Mouse (Mus musculus) kidney, postnatal 25 days (tissue): ENCODE results near the gene Plxna2.

Experiments used
- DNase-seq, 2 experiments: peaks; one replicate each; pipeline ENCODE4 v3.0.0; 2021; ENCODE audit warnings: mixed read lengths in 2 of 2

The Plxna2 gene

DNA sequence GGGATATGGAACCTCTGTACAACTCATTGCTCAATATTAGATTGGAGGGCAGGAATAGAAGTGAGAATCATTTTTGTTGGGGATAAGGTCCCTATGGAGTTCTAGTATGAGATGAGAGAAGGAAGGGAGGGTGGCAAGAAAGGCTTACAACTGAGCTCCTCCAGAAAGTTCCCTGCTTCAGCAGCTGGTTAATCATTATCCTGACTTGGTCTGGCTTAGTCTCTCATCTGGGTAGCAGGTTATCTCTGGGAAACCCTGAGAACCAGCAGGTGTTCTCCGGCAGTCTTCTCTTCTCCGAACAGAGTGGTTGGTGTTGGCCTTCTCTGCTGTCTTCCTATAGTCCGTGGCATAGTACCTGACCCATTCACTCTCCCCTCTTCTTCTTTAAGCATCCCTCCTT lies 5.6 kb downstream of the Plxna2 start:
- DNase-seq = peak in 1 of 2 experiments; percentile 47

GRCm38 (mm10) chr1:194624411-194624810 lies 6.4 kb downstream of the Plxna2 start:
- DNase-seq = peak in 1 of 2 experiments; percentile 27

- DNase-seq = peak; percentile 48 to 50
These were observed 7.0 kb downstream of the Plxna2 start for GRCm38 (mm10) chr1:194624973-194625372.

- DNase-seq = peak; percentile 44 to 46
These were observed 8.1 kb downstream of the Plxna2 start for GRCm38 (mm10) chr1:194626109-194626508.

- DNase-seq = no peak
These were observed 9.3 kb downstream of the Plxna2 start for GRCm38 (mm10) chr1:194627286-194627685.

DNA sequence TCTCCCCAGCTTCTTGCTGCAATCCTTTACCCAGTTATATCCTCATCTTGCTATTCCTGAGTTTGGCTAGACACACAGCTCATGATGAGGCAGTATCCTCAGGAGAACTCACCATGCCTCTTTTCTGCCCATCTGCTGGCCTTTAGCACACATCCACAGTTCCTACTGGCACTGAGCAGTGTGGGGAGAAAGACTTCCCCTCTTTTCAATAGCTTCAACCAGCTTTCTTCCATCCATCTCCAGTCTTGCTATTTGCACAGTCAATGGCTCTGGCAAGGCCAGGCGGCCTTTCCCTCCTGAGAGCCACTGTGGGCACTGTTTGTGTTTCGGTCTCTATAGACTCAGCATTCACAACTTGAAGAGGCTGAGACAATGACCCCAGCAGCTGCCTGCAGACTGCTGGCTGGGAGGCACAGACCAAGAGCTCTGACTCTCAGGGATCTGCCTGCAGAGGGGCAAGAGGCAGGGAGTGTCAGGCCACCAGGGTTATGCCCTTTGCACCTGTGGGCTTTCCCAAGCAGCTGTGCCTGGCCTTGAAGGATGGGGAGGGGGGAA lies 11.2 kb downstream of the Plxna2 start:
- no peak for DNase-seq

GRCm38 (mm10) chr1:194630498-194631056 lies 12.6 kb downstream of the Plxna2 start:
- no peak for DNase-seq

DNA sequence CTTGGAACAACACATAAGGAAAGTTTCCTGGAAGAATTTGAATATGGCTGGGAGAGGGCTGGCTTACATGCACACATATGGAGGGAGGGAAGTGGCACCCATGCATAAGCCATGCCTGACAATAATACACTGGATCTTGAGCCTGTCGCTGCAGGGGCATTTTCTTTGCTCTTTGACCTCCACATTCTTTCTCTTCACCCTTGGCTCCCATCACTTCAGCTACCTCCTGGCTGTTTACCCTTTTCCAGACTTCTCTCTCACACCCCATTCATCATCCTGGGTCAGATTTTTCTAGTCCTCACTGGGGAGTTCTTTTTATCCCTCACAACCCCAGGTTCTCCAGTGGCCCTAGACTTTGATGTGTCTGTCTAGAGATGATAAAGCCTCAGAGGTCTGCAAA lies 13.6 kb downstream of the Plxna2 start:
- DNase-seq = no peak

GRCm38 (mm10) chr1:194632029-194632428 lies 14.0 kb downstream of the Plxna2 start:
- DNase-seq = no peak

- DNase-seq = peak in 1 of 2 experiments; percentile 33
These were observed 17.4 kb downstream of the Plxna2 start for GRCm38 (mm10) chr1:194635411-194635810.

GRCm38 (mm10) chr1:194635942-194636341 lies 17.9 kb downstream of the Plxna2 start:
- peak in 1 of 2 experiments; percentile 14 for DNase-seq

- no peak for DNase-seq
These were observed 19.6 kb downstream of the Plxna2 start for GRCm38 (mm10) chr1:194637391-194638304.

GRCm38 (mm10) chr1:194641601-194642301 lies 23.7 kb downstream of the Plxna2 start:
- DNase-seq = peak; percentile 53 to 80

DNA sequence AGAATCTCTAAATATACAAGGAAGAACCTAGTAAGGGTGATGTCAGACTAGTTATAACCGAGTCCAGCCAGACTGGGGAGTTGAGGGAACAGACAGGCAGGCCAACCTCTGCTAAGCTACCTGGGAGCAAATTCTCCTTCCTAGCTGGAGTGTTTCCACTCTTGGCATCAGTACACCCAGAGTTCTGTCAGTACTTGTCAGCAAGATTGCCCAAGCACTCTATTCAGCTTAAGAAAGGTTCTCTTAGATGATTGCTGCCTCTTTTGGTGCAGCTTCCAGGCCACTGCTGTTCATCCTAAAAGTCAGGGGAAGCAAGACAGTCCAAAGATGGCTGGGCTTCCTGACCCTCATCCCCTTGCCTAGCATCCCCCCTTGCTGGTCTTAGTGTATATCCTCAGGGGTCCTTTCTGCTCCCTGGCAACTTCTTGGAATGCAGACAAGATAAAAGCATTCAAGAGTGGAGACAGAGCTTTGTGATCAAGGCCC lies 24.3 kb downstream of the Plxna2 start:
- no peak for DNase-seq

DNA sequence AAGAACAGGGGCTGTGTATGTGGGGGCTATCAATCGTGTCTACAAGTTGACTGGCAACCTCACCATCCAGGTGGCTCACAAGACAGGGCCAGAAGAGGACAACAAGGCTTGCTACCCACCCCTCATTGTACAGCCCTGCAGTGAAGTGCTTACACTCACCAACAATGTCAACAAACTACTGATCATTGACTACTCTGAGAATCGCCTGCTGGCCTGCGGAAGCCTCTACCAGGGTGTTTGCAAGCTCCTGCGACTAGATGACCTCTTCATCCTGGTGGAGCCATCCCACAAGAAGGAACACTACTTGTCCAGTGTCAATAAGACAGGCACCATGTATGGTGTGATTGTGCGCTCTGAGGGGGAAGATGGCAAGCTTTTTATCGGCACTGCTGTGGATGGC lies 25.9 kb downstream of the Plxna2 start:
- DNase-seq = no peak

DNA sequence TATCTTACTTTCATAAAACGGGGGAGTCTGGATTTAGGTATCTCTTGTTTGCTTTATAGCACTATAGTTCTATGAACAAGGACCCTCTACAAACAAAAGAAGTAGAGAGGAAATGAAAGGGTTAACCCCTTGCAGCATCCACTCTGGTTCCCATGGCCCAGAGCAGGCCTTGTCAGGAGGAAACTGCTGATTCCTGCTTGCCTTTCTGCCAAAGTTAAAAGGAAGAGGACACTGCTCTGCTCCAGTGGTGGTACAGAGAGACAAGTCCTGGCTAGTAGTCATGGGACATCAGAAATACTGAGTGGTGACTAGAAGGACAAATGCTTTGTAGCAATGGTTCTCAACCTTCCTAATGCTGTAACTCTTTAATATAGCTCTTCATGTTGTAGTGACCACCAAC lies 27.9 kb downstream of the Plxna2 start:
- DNase-seq = no peak

- DNase-seq = no peak
These were observed 32.1 kb downstream of the Plxna2 start for GRCm38 (mm10) chr1:194650076-194650475.

DNA sequence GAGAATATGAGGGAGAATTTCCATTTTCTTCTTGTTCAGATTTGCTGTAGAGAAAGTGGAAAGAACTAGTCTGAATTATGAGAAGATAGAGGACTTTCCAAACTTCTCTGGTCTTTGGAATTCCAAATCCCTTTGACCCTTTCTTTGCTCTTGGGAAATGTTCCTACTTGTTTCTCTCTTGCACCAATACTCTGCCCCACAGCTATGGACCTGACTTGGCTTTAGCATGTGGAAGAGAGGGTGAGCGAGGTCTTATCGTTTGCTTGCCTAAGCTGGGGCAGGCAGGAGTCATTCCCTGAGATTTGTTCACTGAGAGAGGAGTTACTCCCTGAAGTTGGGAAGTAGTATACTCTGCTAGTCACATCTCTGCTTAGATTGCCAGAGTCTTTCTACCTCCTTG lies 32.5 kb downstream of the Plxna2 start:
- no peak for DNase-seq

DNA sequence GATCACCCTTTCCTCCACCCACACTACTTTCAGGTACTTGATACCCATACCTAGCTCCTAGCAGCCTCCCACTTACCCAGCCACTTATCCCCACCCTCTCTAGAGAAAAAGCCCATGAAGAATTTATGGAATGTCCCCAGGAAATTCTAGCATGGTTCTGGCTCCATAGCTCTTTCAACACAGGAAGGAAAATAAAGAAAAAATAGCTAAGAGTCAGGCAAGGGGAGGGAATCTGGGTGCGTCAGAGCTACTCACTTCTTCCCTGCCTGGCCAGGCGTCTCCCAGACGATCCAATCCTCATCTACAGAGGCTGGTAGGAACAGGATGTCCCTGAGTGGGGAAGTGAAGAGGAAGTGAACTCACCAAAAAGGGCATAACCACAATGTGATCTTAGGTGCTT lies 34.0 kb downstream of the Plxna2 start:
- peak; percentile 42 to 83 for DNase-seq

GRCm38 (mm10) chr1:194658459-194659160 lies 40.6 kb downstream of the Plxna2 start:
- DNase-seq = peak; percentile 63 to 72

DNA sequence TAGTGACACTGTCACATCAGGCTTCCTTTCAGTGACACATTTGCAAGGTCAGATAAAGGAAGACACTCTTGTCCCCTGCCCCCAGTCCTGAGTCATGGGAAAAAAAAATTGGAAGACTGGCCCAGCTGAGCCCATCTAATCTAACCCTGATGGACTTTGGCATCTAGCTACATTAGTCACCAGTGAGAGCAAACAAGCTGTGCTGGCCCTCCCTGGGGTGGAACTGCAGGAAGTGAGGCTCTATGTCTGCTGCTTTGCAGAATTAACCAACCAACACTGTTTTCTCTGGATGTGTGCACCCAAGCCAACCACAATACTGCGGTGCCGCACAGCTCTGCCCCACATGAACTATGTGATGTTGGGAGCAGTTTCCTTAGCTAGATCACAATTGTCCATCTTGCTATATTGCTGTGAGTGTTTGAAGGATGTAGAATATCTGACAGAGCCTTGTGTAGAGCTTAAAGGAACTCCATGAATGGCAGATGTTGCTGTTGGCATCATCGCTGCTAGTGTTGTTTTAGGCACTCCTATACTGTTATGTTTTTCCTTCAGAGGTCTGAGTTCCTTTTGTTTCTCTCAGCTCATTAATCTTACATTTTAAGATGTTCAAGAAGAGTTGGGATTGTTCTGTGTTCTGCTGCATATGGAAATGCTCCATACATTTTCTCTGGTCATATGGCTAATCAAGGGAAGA lies 42.6 kb downstream of the Plxna2 start:
- DNase-seq = peak; percentile 66 to 88

- DNase-seq = no peak
These were observed 45.0 kb downstream of the Plxna2 start for GRCm38 (mm10) chr1:194663021-194663420.
